Mouse (Mus musculus) embryonic stem cell, embryonic (primary cell): ENCODE results near the gene Nfs1.

ENCODE experiments used
- CTCF ChIA-PET, 4 experiments: fragments of 300-600 bp in 2 of 4; fragments of 350-600 bp in 2 of 4; sonication (Branson Sonifier 250); formaldehyde crosslinking; loops; one replicate each; lab custom pipeline; 2022; ENCODE audit warnings: inconsistent platforms in 2 of 4; lab: Charles Lee
- POLR2A ChIA-PET, 4 experiments: fragments of 300-600 bp in 2 of 4; fragments of 350-600 bp in 2 of 4; sonication (Branson Sonifier 250); formaldehyde crosslinking; loops; one replicate each; lab custom pipeline; 2022; ENCODE audit warnings: antibody characterized with exemption in 4 of 4, inconsistent platforms in 1 of 4; lab: Charles Lee

Gene Nfs1

GRCm38 (mm10) chr2:156110627-156111357 is 33.2 kb downstream of the Nfs1 start:
- POLR2A ChIA-PET, result interaction anchor here in 3 of 4 experiments (0.5 to 4.8 kb wide), 62 partner anchors 9 to 727 kb away, joined by 3 to 37 read pairs (median 5); partner anchors contain the start of genes 6430550D23Rik (in 3 of the 3), Ergic3 (in 3 of the 3), Gm28036 (in 2 of the 3) and Nfs1 (in 2 of the 3)
- CTCF ChIA-PET, result interaction anchor here in 2 of 4 experiments (0.6 to 2.0 kb wide), 4 partner anchors 23 to 659 kb away, joined by 3 to 6 read pairs (median 4); no protein-coding TSS in a partner anchor

- CTCF ChIA-PET, result no interaction called here
- POLR2A ChIA-PET, result interaction anchor here in 2 of 4 experiments (1.1 to 7.3 kb wide), 10 partner anchors 9 to 166 kb away, joined by 3 to 68 read pairs (median 4); partner anchors contain the start of genes Cpne1 (in 1 of the 2) and Rbm12 (in 1 of the 2)
Measured at GRCm38 (mm10) chr2:156091926-156092325, 52.1 kb downstream of the Nfs1 start.

- ChIA-PET CTCF (no interaction called here), POLR2A (interaction anchor here in 2 of 4 experiments (0.6 to 3.6 kb wide), 9 partner anchors 10 to 134 kb away, joined by 3 to 22 read pairs (median 6); partner anchors contain the start of genes Cpne1 (in 2 of the 2), Rbm12 (in 2 of the 2), Cep250 (in 1 of the 2) and Spag4 (in 1 of the 2))
Measured at GRCm38 (mm10) chr2:156089799-156090198, 54.2 kb downstream of the Nfs1 start.

- ChIA-PET CTCF (no interaction called here), POLR2A (interaction anchor here in 2 of 4 experiments (0.6 to 4.5 kb wide), 8 partner anchors 9 to 307 kb away, joined by 3 to 20 read pairs (median 4); partner anchors contain the start of gene Spag4 (in 1 of the 2))
Measured at GRCm38 (mm10) chr2:156087391-156088110, 56.4 kb downstream of the Nfs1 start.

GRCm38 (mm10) chr2:156084541-156084940 is 59.4 kb downstream of the Nfs1 start:
- CTCF ChIA-PET, result interaction anchor here in 1 of 4 experiments (0.7 kb wide), 1 partner anchor 171 kb away, joined by 3 read pairs; no protein-coding TSS in a partner anchor
- POLR2A ChIA-PET, result interaction anchor here in 3 of 4 experiments (0.6 to 4.5 kb wide), 12 partner anchors 9 to 682 kb away, joined by 3 to 20 read pairs (median 4); partner anchors contain the start of genes Cpne1 (in 2 of the 3), Rbm12 (in 2 of the 3) and Spag4 (in 1 of the 3)

- ChIA-PET POLR2A (interaction anchor here (0.6 to 7.2 kb wide), 8 partner anchors 9 to 326 kb away, joined by 3 to 68 read pairs (median 6); partner anchors contain the start of gene Spag4 (in 2 of the 4)), CTCF (interaction anchor here in 1 of 4 experiments (1.2 kb wide), 1 partner anchor 63 kb away, joined by 4 read pairs; no protein-coding TSS in a partner anchor)
Measured at GRCm38 (mm10) chr2:156080391-156080790, 63.6 kb downstream of the Nfs1 start.

GRCm38 (mm10) chr2:156079674-156080073 is 64.3 kb downstream of the Nfs1 start:
- CTCF ChIA-PET, result no interaction called here
- POLR2A ChIA-PET, result interaction anchor here in 3 of 4 experiments (0.7 to 7.2 kb wide), 12 partner anchors 9 to 74 kb away, joined by 3 to 68 read pairs (median 5); partner anchors contain the start of genes Cpne1 (in 1 of the 3), Rbm12 (in 1 of the 3) and Spag4 (in 1 of the 3)

- ChIA-PET CTCF (interaction anchor here in 1 of 4 experiments (0.6 kb wide), 1 partner anchor 55 kb away, joined by 3 read pairs; no protein-coding TSS in a partner anchor), POLR2A (interaction anchor here in 3 of 4 experiments (0.5 to 7.2 kb wide), 15 partner anchors 8 to 73 kb away, joined by 3 to 68 read pairs (median 4); partner anchors contain the start of genes Cpne1 (in 1 of the 3), Rbm12 (in 1 of the 3) and Spag4 (in 1 of the 3))
Measured at GRCm38 (mm10) chr2:156079183-156079560, 64.8 kb downstream of the Nfs1 start.

- CTCF ChIA-PET, result interaction anchor here in 2 of 4 experiments (0.6 kb wide), 2 partner anchors 54 to 56 kb away, joined by 3 to 7 read pairs; no protein-coding TSS in a partner anchor
- POLR2A ChIA-PET, result interaction anchor here in 3 of 4 experiments (0.5 to 7.2 kb wide), 13 partner anchors 8 to 73 kb away, joined by 3 to 68 read pairs (median 3); partner anchors contain the start of genes Cpne1 (in 1 of the 3), Rbm12 (in 1 of the 3) and Spag4 (in 1 of the 3)
Measured at GRCm38 (mm10) chr2:156078421-156079182, 65.4 kb downstream of the Nfs1 start.

- ChIA-PET CTCF (no interaction called here), POLR2A (interaction anchor here in 1 of 4 experiments (0.8 to 7.2 kb wide), 3 partner anchors 10 to 17 kb away, joined by 3 to 68 read pairs (median 5); partner anchors contain the start of gene Spag4)
Measured at GRCm38 (mm10) chr2:156077461-156077860, 66.5 kb downstream of the Nfs1 start.

- POLR2A ChIA-PET, result interaction anchor here in 2 of 4 experiments (0.6 to 1.3 kb wide), 3 partner anchors 18 to 797 kb away, joined by 3 read pairs; no protein-coding TSS in a partner anchor
- CTCF ChIA-PET, result no interaction called here
Measured at GRCm38 (mm10) chr2:156073725-156074124, 70.3 kb downstream of the Nfs1 start.
